Mouse (Mus musculus) G1E (cell line): Measurements from ENCODE around the gene Map3k5. TPM values are rescaled to one million over a fixed set of nuclear protein-coding genes. Genes with fewer than 3 reads are reported as not detected.

Experiments
- ATAC-seq: 2 replicates; pipeline ENCODE4 v1.8.0; 2016; ENCODE audit warnings: mild to moderate bottlenecking; ENCODE audit not compliant: insufficient number of reproducible peaks, poor library complexity, low FRiP score, severe bottlenecking; ENCODE audit errors: extremely low read depth
- DNase-seq: peaks from one replicate; pipeline ENCODE4 v3.0.0; 2012; ENCODE audit warnings: low spot score
- H3K27me3 ChIP-seq: 2 replicates; pipeline ENCODE4 v1.6.1; 2012; ENCODE audit warnings: mild to moderate bottlenecking, low read length, inconsistent platforms; ENCODE audit not compliant: insufficient read depth
- H3K36me3 ChIP-seq: replicated peaks from 2 replicates; pipeline ENCODE3; 2012; ENCODE audit warnings: mild to moderate bottlenecking, inconsistent platforms
- H3K4me1 ChIP-seq: 2 replicates; pipeline ENCODE4 v1.6.1; 2012; ENCODE audit warnings: low read depth, low read length, inconsistent platforms, mixed read lengths; ENCODE audit not compliant: insufficient read depth
- H3K4me3 ChIP-seq: 2 replicates; pipeline ENCODE4 v1.5.1; 2012; ENCODE audit warnings: low read depth, mild to moderate bottlenecking, inconsistent platforms, low read length, moderate library complexity, mixed read lengths
- H3K9me3 ChIP-seq: replicated peaks from 2 replicates; pipeline ENCODE4 v1.6.1; 2012; ENCODE audit warnings: inconsistent platforms
- CTCF ChIP-seq: IDR thresholded peaks from 2 replicates; pipeline ENCODE4 v1.5.1; 2012; ENCODE audit warnings: low read depth, low read length, inconsistent platforms, mixed read lengths
- GATA1 ChIP-seq: IDR thresholded peaks from 2 replicates; pipeline ENCODE4 v1.6.1; 2012; ENCODE audit warnings: borderline replicate concordance, low read length, inconsistent platforms, mixed read lengths
- GATA2 ChIP-seq: IDR thresholded peaks from 2 replicates; pipeline ENCODE4 v1.6.1; 2012; ENCODE audit warnings: low read depth, low read length, inconsistent platforms, borderline replicate concordance
- POLR2AphosphoS5 ChIP-seq: IDR thresholded peaks from 2 replicates; pipeline ENCODE4 v1.6.1; 2012; ENCODE audit warnings: low read depth, low read length, inconsistent platforms; ENCODE audit not compliant: insufficient replicate concordance
- TAL1 ChIP-seq: conservative IDR thresholded peaks from 2 replicates; pipeline ENCODE4 v1.6.1; 2012; ENCODE audit warnings: low read depth, low read length, inconsistent platforms, mixed read lengths
- polyA plus RNA-seq: library from polyadenylated mRNA; stranded (reverse); fragments of >175 nt; gene quantifications from 2 replicates; pipeline ENCODE4 v1.2.3, GENCODE M21; 2012
- total RNA-seq, 2 experiments: library from RNA; stranded (forward) in 1 of 2; stranded (reverse) in 1 of 2; fragments of 200-1000 nt in 1 of 2; fragments of >200 nt in 1 of 2; fragmentation: Nextera tagmentation in 1 of 2; gene quantifications; 2 replicates each; pipeline ENCODE4 v1.2.3; 2014 to 2017

Gene Map3k5
- total and polyA plus RNA-seq, 3 experiments, result 0.18 to 1.4 (median 1.3) TPM

DNA sequence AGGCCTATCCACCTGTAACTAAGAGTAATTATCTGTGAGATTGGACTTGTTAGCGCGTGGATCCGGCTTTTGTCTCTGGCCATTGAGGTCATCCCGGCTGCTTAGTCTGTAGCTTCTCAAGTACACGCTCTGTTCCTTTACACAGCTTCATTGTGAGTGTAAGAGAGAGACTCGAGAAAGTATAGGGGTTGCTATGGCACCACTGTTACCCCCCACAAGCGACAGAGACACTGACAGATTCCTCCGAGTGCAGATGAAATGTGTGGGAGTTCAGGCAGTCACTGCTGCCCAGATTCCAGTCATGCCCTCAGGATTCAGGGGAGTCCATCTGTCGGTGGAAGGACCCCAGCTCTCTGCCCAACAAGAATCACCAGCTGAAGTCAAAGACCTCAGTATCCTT is 53.5 kb downstream of the Map3k5 start:
- ATAC-seq (no peak), DNase-seq (no peak)
- Histone ChIP-seq H3K4me1 (no peaks in the 10 kb centered on the region), H3K9me3 (no peaks in the 10 kb centered on the region), H3K4me3 (no peak overlapping the region), H3K36me3 (no peaks in the 10 kb centered on the region), H3K27me3 (peaks cover 4% of the 10 kb centered on the region; the same call in 1 of the 2 replicates)
- TF ChIP-seq TAL1, result no peak
- TF ChIP-seq POLR2AphosphoS5, result no peak
- no peak for TF ChIP-seq GATA2
- TF ChIP-seq CTCF, result no peak
- no peak for TF ChIP-seq GATA1

DNA sequence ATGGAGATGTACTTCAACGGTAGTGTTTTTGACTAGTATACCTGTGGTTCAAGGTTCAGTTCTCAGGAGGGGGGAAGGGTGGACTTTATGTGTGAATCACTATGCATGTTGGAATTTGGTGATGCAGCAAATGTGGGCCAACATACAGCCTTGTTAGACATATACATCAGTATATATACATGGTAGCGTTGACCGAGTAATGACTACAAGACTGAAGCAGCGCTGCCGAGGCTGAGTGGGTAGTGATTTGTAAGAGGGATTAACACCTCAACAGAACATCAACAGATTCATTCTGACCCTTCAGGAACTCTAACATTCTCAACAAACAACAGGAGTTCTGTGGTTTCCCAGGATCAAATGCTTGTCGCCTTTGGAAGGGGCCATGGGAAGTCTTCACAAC is 55.7 kb downstream of the Map3k5 start:
- DNase-seq, result no peak
- no peaks in the 10 kb centered on the region for H3K9me3 ChIP-seq
- H3K4me1 ChIP-seq, result no peaks in the 10 kb centered on the region
- no peak for ATAC-seq
- TF ChIP-seq POLR2AphosphoS5 (no peak), CTCF (no peak), GATA2 (no peak), TAL1 (no peak), GATA1 (no peak)
- no peak overlapping the region for H3K4me3 ChIP-seq
- H3K36me3 ChIP-seq, result no peaks in the 10 kb centered on the region
- H3K27me3 ChIP-seq, result peaks cover 10% of the 10 kb centered on the region; the same call in 1 of the 2 replicates

DNA sequence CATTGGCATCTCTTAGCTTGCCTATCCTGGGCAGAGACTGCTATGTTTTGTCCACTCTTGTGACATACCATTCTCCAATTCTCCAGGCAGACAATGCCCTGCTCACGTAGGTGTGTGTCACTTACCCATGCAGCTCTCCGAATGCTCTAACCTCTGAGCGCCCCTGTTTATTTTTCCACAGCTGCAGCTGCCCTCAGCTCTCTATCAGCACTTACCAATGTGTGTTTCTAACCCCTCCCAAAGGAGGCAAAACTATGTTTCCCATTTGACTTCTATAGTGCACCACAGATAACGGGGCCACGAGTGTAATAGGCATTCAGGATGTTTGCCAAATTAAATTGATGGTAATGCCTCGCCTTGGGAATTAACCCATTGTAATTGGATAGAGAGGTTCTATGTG is 56.4 kb downstream of the Map3k5 start:
- H3K9me3 ChIP-seq, result no peaks in the 10 kb centered on the region
- TF ChIP-seq CTCF, result no peak
- H3K27me3 ChIP-seq, result peaks cover 10% of the 10 kb centered on the region; the same call in 1 of the 2 replicates
- ATAC-seq (no peak), DNase-seq (no peak)
- no peaks in the 10 kb centered on the region for H3K36me3 ChIP-seq
- H3K4me1 ChIP-seq, result no peaks in the 10 kb centered on the region
- no peak overlapping the region for H3K4me3 ChIP-seq

DNA sequence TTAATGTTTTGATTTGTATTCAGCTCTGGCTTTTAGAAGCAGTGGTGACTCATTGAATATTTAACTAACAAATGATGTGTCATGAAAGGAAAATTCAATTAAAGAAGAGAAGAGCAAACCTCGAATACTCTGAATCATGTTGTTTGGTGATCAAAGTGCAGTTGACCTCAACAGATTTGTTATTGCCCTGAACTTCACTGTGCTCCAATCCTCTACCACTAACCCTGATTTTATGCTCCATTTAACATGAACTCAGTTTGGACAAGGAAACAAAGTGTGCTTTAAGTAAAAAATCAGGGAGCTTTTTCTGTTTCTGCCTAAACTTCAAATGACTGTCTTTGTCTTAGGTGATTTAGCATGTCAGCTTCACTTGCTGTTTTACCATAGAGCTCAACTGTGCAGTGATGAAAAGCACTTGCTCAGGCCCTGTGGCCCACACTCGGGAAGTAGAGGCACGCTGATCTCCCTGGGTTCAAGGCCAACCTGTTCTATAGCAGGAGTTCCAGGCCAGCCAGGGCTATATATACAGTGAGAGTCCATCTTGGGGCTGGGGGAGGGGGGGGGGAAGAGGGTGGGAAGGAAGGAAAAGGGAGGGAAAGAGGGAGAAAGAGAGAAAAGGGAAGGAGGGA is 57.1 kb downstream of the Map3k5 start:
- H3K4me3 ChIP-seq, result no peak overlapping the region
- H3K9me3 ChIP-seq, result no peaks in the 10 kb centered on the region
- no peaks in the 10 kb centered on the region for H3K4me1 ChIP-seq
- no peak for DNase-seq
- TF ChIP-seq GATA1 (no peak), CTCF (no peak), POLR2AphosphoS5 (no peak), TAL1 (no peak)
- no peak for ATAC-seq
- peaks cover 10% of the 10 kb centered on the region; the same call in 1 of the 2 replicates for H3K27me3 ChIP-seq
- H3K36me3 ChIP-seq, result no peaks in the 10 kb centered on the region

DNA sequence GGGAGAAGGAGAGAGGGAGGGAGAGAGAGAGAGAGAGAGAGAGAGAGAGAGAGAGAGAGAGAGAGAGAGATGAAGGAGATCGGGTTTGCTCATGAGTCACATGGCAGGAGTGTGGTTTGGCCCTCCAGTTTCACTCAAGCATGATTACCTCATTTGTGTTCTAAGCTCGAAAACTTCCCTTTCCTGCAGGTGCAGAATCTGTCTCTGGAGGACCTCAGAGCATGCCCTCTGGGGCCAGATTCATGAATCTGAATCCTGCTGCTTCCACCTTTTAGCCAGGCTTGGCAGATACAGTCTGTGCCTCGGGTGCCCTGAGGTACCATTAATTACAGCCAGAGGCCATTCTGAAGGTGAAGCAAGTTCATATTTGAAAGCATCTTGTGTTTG is 57.6 kb downstream of the Map3k5 start:
- Histone ChIP-seq H3K4me1 (no peaks in the 10 kb centered on the region), H3K4me3 (no peak overlapping the region), H3K27me3 (peaks cover 10% of the 10 kb centered on the region; the same call in 1 of the 2 replicates), H3K9me3 (no peaks in the 10 kb centered on the region), H3K36me3 (no peaks in the 10 kb centered on the region)
- no peak for ATAC-seq
- DNase-seq, result no peak
- TF ChIP-seq CTCF (no peak), GATA1 (no peak), TAL1 (no peak), GATA2 (no peak), POLR2AphosphoS5 (no peak)

DNA sequence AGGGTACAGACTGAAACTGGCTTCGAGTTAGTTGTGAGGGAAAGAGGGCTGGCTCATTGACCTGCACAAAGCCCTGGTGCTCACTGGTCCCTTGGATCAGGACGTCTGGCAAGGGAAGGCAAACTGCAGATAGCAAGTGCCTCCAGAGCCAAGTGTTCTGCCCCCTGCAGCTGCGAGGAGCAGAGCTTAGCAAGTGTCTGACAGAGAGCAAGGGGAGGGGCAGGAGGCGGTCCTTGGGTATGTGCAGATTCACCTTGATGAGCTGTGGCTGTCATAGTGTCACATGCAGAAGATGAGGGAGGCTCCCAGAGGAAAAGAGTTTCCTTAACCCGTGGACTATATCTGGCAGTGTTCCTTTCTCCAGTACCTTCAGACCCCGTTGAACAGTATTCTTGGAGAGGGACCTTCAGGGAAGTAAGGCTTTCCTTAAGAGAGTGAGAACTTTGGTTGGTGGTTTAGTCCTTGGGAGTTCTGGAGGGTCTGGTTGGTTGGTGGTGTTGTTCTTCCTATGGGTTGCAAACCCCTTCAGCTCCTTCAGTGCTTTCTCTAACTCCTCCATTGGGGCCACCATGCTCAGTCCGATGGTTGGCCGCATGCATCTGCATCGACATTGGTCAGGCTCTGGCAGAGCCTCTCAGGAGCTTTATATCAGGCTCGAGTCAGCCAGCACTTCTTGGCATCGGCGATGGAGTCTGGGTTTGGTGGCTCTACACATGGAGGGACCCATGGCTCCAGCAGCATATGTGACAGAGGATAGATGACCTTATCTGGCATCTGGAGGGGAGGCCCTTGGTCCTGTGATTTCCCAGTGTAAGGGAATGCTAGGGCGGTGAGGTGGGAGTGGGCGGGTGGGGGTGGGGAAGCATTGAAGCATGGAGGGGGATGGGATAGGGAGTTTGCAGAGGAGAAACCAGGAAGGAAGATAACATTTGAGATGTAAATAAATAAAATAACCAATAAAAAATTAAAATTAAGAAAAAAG is 60.5 kb downstream of the Map3k5 start:
- Histone ChIP-seq H3K4me3 (no peak overlapping the region), H3K4me1 (no peaks in the 10 kb centered on the region), H3K27me3 (peaks cover 10% of the 10 kb centered on the region; the same call in 1 of the 2 replicates), H3K9me3 (no peaks in the 10 kb centered on the region), H3K36me3 (no peaks in the 10 kb centered on the region)
- TF ChIP-seq GATA1, result no peak
- no peak for TF ChIP-seq CTCF
- no peak for TF ChIP-seq POLR2AphosphoS5
- no peak for TF ChIP-seq TAL1
- no peak for TF ChIP-seq GATA2
- DNase-seq, result no peak
- no peak for ATAC-seq
